Mouse (Mus musculus) ES-E14 (cell line): ENCODE measurements around the gene Igfn1.

ENCODE experiments used
- CHD2 ChIP-seq: IDR thresholded peaks from 2 replicates; pipeline ENCODE4 v1.6.1; 2014; ENCODE audit warnings: mild to moderate bottlenecking, low read depth, low read length, inconsistent platforms
- HCFC1 ChIP-seq: IDR thresholded peaks from 2 replicates; pipeline ENCODE4 v1.6.1; 2012; ENCODE audit warnings: low read length, inconsistent platforms, borderline replicate concordance; ENCODE audit not compliant: insufficient read depth
- MAFK ChIP-seq: IDR thresholded peaks from 2 replicates; pipeline ENCODE4 v1.6.1; 2014; ENCODE audit warnings: mild to moderate bottlenecking, low read depth, low read length, inconsistent platforms; ENCODE audit not compliant: insufficient read depth
- ZC3H11A ChIP-seq: IDR thresholded peaks from 2 replicates; pipeline ENCODE4 v1.6.1; 2012; ENCODE audit warnings: low read depth, mild to moderate bottlenecking, inconsistent platforms, low read length, borderline replicate concordance
- ZNF384 ChIP-seq: IDR thresholded peaks from 2 replicates; pipeline ENCODE4 v1.6.1; 2012; ENCODE audit warnings: low read depth, low read length, inconsistent platforms

DNA sequence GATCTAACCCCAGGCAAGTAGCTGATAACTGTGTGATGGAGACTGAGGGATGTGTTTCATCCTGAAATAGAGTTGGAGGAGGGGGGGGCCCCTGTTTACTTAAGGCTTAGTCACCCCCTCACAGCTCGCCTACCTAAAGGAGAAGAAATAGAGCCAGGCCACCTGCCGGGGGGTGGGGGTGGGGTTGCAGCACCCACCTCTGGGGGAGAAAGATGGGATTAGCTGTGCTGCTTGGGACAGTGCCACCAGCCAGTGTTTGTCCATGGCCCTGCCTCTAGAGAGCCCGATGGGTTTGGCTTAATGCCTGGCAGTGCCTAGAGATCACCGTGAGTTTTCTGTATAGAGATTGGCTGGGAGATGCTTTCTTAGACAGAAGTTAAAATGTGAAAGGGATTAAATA lies 34.7 kb upstream of the Igfn1 start:
- TF ChIP-seq ZNF384: no peak
- TF ChIP-seq ZC3H11A: no peak
- TF ChIP-seq CHD2: no peak
- TF ChIP-seq MAFK: no peak
- no peak for TF ChIP-seq HCFC1
